Mouse (Mus musculus): ENCODE measurements around the gene Srl. TPM values are rescaled to one million over a fixed set of nuclear protein-coding genes. Genes with fewer than 3 reads are reported as not detected.
A peak's percentile ranks its signal among the peaks of the same experiment; 100 is the strongest.

Gene Srl
- polyA plus RNA-seq, 3 experiments from 2014 or later = 0.12 to 0.73 TPM; not detected in 1

GRCm38 (mm10) chr16:4472687-4473086 is 68.9 kb downstream of the Srl start:
- ATAC-seq = no peak

GRCm38 (mm10) chr16:4469599-4470352 is 71.8 kb downstream of the Srl start:
- peak; percentile 66 for ATAC-seq

DNA sequence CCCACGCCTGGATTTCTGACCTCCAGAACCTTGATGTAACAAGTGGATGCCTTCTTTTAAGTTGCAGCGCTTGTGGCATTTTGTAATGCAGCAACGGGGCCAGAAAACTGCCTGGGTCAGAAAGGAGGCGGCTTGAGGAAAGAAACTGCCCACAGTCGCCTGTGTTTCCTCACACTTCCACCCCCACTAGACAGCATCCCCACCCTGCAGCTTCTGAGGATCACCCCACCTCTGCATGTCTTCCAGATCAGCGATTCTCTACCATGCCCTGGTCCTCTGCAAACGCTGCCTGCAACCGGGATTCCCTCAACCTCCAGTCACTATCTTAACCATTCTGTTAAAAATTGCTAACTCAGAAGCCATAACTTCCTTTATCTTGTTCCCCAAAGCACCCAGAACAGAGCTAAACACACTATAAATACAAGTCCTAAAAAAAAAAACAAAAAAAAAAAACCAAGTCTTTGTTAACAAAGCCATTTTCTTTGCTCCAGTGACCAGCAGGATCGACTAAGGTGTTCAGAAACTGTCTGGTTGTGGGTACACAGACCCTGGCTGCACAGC is 77.0 kb downstream of the Srl start:
- ATAC-seq = no peak

GRCm38 (mm10) chr16:4457927-4458326 is 83.7 kb downstream of the Srl start:
- no peak for ATAC-seq

- ATAC-seq = no peak
Observed at GRCm38 (mm10) chr16:4456391-4456790, 85.2 kb downstream of the Srl start.

DNA sequence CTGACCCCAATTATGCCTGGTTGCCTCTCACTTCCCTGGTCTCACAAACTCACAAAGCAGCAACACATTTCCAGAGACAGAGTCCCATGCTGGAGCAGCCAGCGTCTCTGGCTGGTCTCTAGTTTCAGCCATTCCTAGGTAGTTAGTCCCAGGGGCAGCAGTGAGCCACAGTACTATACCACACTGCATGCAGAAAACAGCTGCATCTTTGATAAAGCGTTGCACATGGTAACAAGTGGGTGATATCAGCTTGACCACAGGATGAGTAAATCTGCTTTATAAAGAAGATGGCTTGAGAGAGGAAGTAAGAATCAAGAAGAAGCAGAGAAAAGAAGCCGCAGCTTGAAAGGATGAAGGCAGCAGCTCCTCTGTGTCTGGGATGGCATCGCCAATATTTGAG is 85.9 kb downstream of the Srl start:
- ATAC-seq = no peak

DNA sequence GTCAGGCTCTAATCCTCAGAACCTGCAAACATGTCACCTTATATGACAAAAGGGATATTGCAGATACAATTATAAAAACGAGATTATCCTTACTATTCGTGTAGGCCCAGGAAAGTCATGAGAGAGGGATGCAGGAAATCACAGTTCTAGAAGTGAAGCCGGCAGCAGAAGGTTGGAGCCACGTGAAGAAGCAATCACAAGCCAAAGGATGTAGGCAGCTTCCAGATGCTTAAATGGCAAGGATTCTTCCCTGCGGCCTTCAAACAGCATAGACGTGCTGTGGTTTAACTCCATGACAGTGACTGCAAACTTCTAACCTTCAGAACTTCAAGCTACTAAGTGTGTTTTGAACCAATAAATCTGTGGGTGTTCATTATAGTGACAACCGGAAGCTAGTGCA is 87.1 kb downstream of the Srl start:
- no peak for ATAC-seq

DNA sequence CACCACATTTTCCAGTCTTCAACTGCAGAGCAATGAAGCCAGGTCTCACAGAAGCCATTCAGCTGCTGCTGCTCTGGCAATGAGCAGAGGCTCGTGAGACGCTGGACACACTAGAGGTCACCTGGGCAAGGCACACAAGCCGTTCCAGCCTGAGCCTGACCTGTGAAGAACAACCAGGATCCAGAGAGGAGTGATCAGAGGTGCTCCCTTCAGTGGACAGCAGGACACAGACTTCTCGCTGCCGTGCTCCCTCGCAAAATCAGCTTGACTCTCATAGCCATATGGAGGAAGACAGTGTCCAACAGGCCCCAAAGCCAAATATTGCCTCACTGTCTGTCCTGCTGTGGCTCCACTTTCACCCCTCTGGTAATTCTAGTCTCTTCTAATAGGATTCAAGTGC is 92.2 kb downstream of the Srl start:
- no peak for ATAC-seq

GRCm38 (mm10) chr16:4448235-4448634 is 93.4 kb downstream of the Srl start:
- no peak for ATAC-seq

- ATAC-seq = no peak
Observed at GRCm38 (mm10) chr16:4446395-4446794, 95.2 kb downstream of the Srl start.

DNA sequence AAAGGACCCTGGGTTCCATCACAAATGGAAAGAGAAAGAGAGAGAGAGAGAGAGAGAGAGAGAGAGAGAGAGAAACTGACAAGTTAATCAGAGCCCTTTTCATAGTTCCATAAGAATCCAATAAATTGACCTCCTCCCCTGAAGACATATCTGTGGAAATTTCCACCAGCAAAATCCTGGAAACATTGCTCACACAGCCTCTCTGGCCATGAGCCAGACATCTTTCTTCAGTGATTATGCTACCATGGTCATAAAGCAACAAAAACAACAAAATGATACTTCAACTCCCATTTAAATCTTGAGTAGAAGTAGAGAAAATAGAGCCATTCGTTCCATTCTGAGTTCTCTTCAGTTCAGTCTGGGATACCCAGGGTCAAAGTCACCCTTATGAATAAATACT is 97.2 kb downstream of the Srl start:
- ATAC-seq = no peak

DNA sequence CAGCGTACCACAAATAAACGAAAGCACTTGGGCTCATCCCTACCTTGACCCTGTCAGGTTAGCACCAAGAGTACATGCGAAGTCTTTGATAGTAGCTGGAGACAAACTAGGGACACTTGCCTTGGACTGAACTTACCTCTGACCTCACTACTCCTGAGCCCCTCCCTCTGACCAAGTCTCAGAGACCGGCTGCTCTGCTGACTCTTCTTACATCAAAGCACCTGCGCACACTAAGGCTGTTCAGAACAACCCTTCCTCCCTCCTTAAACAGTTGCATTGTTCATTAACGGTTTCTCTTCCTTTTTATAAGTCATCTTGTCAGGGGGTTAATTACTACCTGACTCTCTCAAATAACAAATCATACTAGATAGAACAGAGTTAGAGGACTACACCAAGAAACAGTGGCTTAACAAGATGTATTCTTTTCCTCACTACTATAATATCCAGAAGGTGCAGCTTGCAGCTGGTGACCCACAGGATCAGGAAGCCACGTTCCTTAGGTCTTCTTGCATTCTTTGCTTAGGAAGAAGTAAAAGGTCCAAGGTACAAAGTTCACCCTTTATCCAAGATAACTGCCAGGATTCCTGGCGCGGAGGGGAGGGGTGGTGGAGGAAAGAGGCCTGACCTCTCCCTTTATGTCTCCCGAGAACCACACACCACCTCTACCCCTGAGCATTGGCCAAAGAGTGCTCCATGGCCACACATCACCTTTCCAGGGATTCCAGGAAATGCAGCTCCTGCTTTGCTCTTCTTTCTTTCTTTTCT is 102.1 kb downstream of the Srl start:
- no peak for ATAC-seq

GRCm38 (mm10) chr16:4436738-4437137 is 104.9 kb downstream of the Srl start:
- ATAC-seq = no peak

- ATAC-seq = no peak
Observed at GRCm38 (mm10) chr16:4435371-4435770, 106.2 kb downstream of the Srl start.

DNA sequence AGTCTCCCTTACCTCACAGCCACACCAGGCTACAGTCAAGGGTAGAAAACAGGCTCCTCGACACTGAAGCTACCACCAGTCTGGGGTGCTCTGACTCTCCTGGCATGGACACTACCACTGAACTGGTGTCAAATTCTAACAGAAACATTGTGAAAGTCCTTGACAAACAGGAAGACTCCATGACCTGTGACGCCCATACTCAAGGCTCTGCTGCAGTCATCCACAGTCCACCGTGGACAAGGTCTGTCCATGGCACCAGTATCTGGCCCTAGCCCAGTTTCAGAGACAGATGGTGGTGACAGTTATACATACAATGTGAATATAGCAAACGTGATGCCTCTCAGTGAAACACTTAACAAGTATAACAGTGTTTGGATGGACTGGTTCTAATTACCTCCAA is 109.8 kb downstream of the Srl start:
- ATAC-seq = no peak

DNA sequence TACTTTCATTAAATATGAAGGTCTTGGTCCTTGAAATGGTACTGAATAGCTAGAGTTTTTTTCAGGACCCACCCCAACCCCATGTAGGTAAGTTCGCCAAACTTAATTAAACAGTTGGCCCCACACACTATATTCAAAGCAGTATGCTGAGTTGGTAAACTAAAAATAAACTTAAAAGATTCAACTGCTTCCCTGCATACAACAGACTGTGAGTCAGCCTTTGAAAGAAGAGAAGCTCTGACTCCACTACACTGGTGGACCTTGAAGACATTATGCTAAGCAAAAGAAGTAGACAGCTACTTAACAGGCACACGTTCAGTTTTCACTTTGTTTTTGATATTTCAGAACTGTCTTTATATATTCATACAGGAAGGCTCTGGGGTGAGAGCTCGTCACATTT is 110.6 kb downstream of the Srl start:
- no peak for ATAC-seq

DNA sequence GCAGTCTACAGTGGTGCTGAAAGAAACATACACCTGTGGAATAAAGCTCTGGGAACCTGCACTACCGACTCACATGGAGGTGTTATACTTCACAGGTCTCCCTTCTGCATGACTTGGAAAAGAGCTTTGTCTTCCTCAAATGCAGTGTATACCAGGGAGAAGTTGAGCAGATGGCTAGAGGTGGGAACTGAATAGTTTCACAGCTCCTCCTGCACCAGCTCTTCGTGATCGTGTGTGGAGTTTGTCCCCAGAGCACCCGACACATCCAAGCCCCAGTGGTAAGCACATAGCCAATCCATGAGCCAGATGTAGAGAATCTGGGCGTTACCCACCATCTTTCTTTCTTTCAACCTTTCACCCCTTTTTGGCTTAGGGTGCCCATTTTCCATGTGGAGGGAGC is 111.4 kb downstream of the Srl start:
- ATAC-seq = no peak

Other genes starting within 250 kb of the Srl start
- under 1 TPM in 2 of 3 experiments, not detected in 1; 0.12 to 0.49 TPM for gene Adcy9, start 121.3 kb downstream of the Srl start, polyA plus RNA-seq (2017; shearing (Covaris generic))
- 1 to 10 TPM; 3.1 to 5.8 (median 4.2) TPM for gene Tfap4, start 18.0 kb upstream of the Srl start, polyA plus RNA-seq (2017; shearing (Covaris generic))
- under 1 TPM; 0.15 to 0.36 (median 0.16) TPM for gene Glis2, start 52.9 kb upstream of the Srl start, polyA plus RNA-seq (2017; shearing (Covaris generic))
- 10 to 100 TPM; 17.3 to 41.9 (median 31.7) TPM for gene Pam16, start 83.2 kb upstream of the Srl start, polyA plus RNA-seq (2017; shearing (Covaris generic))
- 1 to 10 TPM in 1 of 3 experiments, under 1 TPM in 2; 0.78 to 1.6 (median 0.84) TPM for gene Vasn, start 98.1 kb upstream of the Srl start, polyA plus RNA-seq (2017; shearing (Covaris generic))
- 10 to 100 TPM; 21.1 to 28.7 (median 25.3) TPM for gene Dnaja3, start 98.2 kb upstream of the Srl start, polyA plus RNA-seq (2017; shearing (Covaris generic))
- gene Coro7, start 138.0 kb upstream of the Srl start, polyA plus RNA-seq (2017; shearing (Covaris generic)) = 100 to 1,000 TPM in 2 of 3 experiments, 10 to 100 TPM in 1; 94.9 to 137 (median 111) TPM
- 10 to 100 TPM; 10.0 to 36.5 (median 16.6) TPM for gene Nmral1, start 177.5 kb upstream of the Srl start, polyA plus RNA-seq (2017; shearing (Covaris generic))
- 100 to 1,000 TPM in 2 of 3 experiments, 10 to 100 TPM in 1; 97.9 to 114 (median 103) TPM for gene Hmox2, start 184.5 kb upstream of the Srl start, polyA plus RNA-seq (2017; shearing (Covaris generic))
- 10 to 100 TPM; 15.0 to 43.1 (median 36.6) TPM for gene Cdip1, start 248.5 kb upstream of the Srl start, polyA plus RNA-seq (2017; shearing (Covaris generic))

All from inflammation-experienced regulatory T-cells, adult 6 months (primary cell).